Mouse (Mus musculus): ENCODE data around the gene Zcchc24. TPM values are rescaled to one million over a fixed set of nuclear protein-coding genes. Genes with fewer than 3 reads are reported as not detected.
"Not testable (repeated sequence)": the region's sequence is repeated elsewhere in the genome, so short reads cannot be mapped to it uniquely, and the experiment has no call there.

The Zcchc24 gene
- 19.5 and 25.5 TPM in 2 replicates for polyA plus RNA-seq (2015; fragmentation: Nextera tagmentation; extraction: Ambion mirVana)

DNA sequence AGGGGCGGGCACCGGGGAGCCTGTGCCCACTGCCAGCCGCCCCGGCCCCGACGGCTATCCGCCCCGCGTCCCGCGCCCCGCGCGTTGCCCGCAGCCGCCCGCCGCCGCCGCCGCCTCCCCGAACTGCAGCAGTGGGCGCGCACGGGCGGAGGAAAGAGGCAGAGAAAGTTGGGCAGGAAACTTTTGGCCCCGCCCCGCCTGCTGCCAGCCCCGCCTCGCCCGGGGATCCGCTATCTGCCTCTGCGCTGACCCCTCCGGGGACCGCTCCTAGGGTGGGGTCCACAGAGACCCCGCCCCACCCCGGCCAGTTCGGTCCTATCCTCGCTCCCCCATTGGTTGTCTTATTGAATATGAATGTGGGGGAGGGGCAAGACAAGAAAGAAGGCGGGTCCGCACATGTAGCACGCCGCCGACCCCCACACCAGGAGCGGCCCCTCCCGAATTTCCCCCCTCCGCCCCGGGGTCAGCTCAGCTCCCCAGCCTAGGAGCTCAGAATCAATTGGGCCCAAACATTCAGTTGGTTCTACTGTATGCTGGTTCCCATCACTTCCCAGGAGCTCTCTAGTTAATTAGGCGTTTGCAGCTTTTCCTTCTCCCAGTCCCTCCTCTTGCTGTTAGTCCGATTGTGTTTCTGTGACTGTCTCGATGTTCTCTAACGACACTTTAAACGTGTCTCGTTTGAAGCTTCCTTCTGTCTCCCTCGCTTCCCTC, at the start of gene Zcchc24:
TSS of gene Zcchc24 (minus strand) at position 125 of the 711 bp plus-strand sequence.
- 1% methylated on average over 51 of the region's 55 CpGs for WGBS
- peaks cover 45% of the 10 kb centered on the region for H3K4me1 ChIP-seq (ENCODE audit: control insufficient read depth, insufficient read depth, low read length)
- peak within 1 kb of the TSS; percentile 94 for H3K27ac ChIP-seq (ENCODE audit: low read length)
- no peaks in the 10 kb centered on the region for H3K27me3 ChIP-seq (ENCODE audit: control insufficient read depth, insufficient read depth, low read length)
- H3K36me3 ChIP-seq (ENCODE audit: control insufficient read depth, insufficient read depth) = no peaks in the 10 kb centered on the region
- peak within 1 kb of the TSS; percentile 95 for H3K4me2 ChIP-seq (ENCODE audit: low read depth, low read length)
- peak; percentile 93 for ATAC-seq (replicated peaks; ENCODE audit: extremely low read depth, insufficient read depth, low FRiP score)
- H3K9ac ChIP-seq (ENCODE audit: low read length) = peak within 1 kb of the TSS; percentile 96
- peak within 1 kb of the TSS; percentile 92 for H3K4me3 ChIP-seq (ENCODE audit: low read length)
- no peaks in the 10 kb centered on the region for H3K9me3 ChIP-seq (replicated peaks; ENCODE audit: control insufficient read depth, low read length)

DNA sequence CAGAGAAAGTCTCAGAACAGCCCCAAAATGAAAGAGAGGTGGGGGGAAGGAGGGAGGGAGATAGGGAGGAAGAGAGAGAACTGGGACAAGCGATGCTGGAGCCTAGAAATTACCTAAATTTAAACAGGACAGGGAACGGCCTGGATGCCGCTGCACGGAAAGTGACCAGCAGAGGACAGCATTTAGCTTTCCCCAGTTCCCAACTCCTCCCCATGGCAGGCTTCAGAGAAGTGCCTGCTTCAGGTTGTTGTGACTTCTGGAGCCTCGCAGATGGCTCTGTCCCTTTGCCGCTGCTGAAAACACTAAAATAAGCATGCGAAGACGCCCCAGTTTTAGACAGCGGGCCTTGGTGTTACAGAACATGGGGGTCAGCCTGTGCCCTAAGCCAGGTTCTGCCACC, 47.6 kb upstream of the Zcchc24 start:
- no peaks in the 10 kb centered on the region for H3K9me3 ChIP-seq (replicated peaks; ENCODE audit: control insufficient read depth, low read length)
- WGBS = 5% methylated on average over 9 of the region's 9 CpGs
- H3K36me3 ChIP-seq (ENCODE audit: control insufficient read depth, insufficient read depth) = no peaks in the 10 kb centered on the region
- peaks cover 3% of the 10 kb centered on the region; the same call in 1 of the 2 replicates for H3K4me1 ChIP-seq (ENCODE audit: control insufficient read depth, insufficient read depth, low read length)
- no peak overlapping the region for H3K4me2 ChIP-seq (ENCODE audit: low read depth, low read length)
- no peaks in the 10 kb centered on the region for H3K27me3 ChIP-seq (ENCODE audit: control insufficient read depth, insufficient read depth, low read length)
- no peak overlapping the region for H3K4me3 ChIP-seq (ENCODE audit: low read length)
- H3K27ac ChIP-seq (ENCODE audit: low read length) = no peak overlapping the region
- peak; percentile 67; the same call in 1 of the 2 replicates for ATAC-seq (replicated peaks; ENCODE audit: extremely low read depth, insufficient read depth, low FRiP score)
- no peak overlapping the region for H3K9ac ChIP-seq (ENCODE audit: low read length)

DNA sequence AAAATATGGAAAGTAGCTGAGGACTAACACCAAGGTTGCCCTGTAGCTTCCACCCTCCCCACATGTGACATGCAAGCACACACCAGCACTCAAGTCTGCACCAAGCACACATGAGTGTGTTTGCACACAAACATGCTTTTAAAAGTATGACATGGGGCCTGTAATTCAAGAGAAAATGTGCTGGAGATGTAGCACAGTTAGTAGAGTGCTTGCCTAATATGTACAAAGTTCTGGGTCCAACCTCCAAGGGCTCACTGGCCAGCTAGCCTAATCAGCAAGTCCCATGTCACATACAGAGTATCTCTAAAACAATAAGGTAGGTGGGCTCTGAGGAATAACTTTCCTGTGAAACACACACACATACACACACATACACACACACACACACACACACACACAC, 45.3 kb upstream of the Zcchc24 start:
- H3K4me3 ChIP-seq (ENCODE audit: low read length) = no peak overlapping the region
- no peak overlapping the region for H3K27ac ChIP-seq (ENCODE audit: low read length)
- no peaks in the 10 kb centered on the region for H3K27me3 ChIP-seq (ENCODE audit: control insufficient read depth, insufficient read depth, low read length)
- H3K9ac ChIP-seq (ENCODE audit: low read length) = no peak overlapping the region
- H3K4me1 ChIP-seq (ENCODE audit: control insufficient read depth, insufficient read depth, low read length) = peaks cover 3% of the 10 kb centered on the region; the same call in 1 of the 2 replicates
- no peaks in the 10 kb centered on the region for H3K36me3 ChIP-seq (ENCODE audit: control insufficient read depth, insufficient read depth)
- ATAC-seq (replicated peaks; ENCODE audit: extremely low read depth, insufficient read depth, low FRiP score) = no peak
- no peak overlapping the region for H3K4me2 ChIP-seq (ENCODE audit: low read depth, low read length)
- no peaks in the 10 kb centered on the region for H3K9me3 ChIP-seq (replicated peaks; ENCODE audit: control insufficient read depth, low read length)

DNA sequence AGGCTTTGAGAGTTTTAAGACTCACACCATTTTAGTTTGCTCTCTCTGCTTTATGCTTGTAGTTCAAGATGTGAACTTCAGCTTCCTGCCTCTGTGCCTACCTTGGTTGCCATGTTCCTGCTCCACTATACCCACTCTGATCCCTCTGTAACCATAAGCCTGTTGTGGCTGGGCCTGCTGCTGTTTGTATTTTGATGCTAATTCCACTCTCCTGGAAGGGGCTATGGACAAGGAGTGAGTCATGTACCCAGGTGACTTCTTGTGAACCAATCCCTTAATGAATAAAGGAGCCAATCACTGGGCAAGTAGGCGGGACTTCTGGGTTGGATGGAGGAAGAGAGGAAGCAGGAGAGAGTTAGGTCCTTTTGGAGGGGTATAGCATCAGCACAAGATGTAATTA, 42.2 kb upstream of the Zcchc24 start:
- not testable (repeated sequence) for H3K27ac ChIP-seq (ENCODE audit: low read length); H3K4me1 ChIP-seq (ENCODE audit: control insufficient read depth, insufficient read depth, low read length); H3K9ac ChIP-seq (ENCODE audit: low read length); H3K9me3 ChIP-seq (replicated peaks; ENCODE audit: control insufficient read depth, low read length); H3K27me3 ChIP-seq (ENCODE audit: control insufficient read depth, insufficient read depth, low read length); H3K36me3 ChIP-seq (ENCODE audit: control insufficient read depth, insufficient read depth); ATAC-seq (replicated peaks; ENCODE audit: extremely low read depth, insufficient read depth, low FRiP score); H3K4me2 ChIP-seq (ENCODE audit: low read depth, low read length); H3K4me3 ChIP-seq (ENCODE audit: low read length)
- whole genome bisulfite sequencing = 84% methylated on average over 1 of the region's 1 CpGs

DNA sequence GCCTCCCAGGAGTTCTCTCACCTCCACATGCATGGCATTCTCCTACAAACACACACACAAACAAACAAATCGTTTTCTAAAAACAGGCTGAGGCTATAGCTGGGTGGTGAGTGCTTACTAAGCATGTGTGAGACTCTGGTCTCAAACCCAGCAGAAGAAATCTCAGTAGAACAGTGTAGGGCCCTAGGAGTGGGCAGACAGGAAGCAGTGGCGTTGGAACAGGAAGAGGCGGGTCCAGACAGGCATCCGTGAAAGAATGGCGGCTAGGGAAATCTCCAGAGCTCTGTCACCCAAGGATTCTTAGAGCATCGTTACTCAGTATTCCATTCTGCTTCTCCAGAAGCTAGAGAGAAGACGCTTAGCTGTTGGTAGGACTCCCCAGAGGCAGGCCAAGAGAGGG, 37.7 kb upstream of the Zcchc24 start:
- H3K9me3 ChIP-seq (replicated peaks; ENCODE audit: control insufficient read depth, low read length) = no peaks in the 10 kb centered on the region
- H3K4me3 ChIP-seq (ENCODE audit: low read length) = no peak overlapping the region
- H3K4me2 ChIP-seq (ENCODE audit: low read depth, low read length) = no peak overlapping the region
- no peaks in the 10 kb centered on the region for H3K27me3 ChIP-seq (ENCODE audit: control insufficient read depth, insufficient read depth, low read length)
- H3K36me3 ChIP-seq (ENCODE audit: control insufficient read depth, insufficient read depth) = no peaks in the 10 kb centered on the region
- H3K4me1 ChIP-seq (ENCODE audit: control insufficient read depth, insufficient read depth, low read length) = no peaks in the 10 kb centered on the region
- WGBS = 84% methylated on average over 7 of the region's 7 CpGs
- H3K9ac ChIP-seq (ENCODE audit: low read length) = no peak overlapping the region
- ATAC-seq (replicated peaks; ENCODE audit: extremely low read depth, insufficient read depth, low FRiP score) = no peak
- no peak overlapping the region for H3K27ac ChIP-seq (ENCODE audit: low read length)

DNA sequence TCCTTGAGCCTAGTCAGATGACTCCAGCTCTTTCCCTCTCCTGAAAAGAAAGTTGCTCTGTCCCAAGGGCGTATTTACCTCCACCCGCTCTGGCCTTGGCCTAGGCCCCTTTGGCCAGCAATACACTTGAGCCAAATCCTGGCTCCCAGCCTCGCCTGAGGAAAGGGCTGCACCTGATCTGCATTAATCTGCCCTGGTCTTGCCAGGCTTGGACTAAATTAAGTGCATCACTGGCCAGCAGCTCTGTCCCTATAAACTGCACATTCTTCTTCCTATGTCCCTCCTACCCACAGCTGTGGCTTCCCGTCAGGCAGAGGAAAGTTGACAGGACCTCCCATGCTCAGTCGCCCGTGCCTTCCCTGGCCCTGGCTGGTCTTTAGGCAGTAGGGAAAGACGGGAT, 37.0 kb upstream of the Zcchc24 start:
- Histone ChIP-seq H3K9me3 (replicated peaks; ENCODE audit: control insufficient read depth, low read length) (no peaks in the 10 kb centered on the region), H3K9ac (ENCODE audit: low read length) (0 out of 2 replicates have a peak overlapping the region, but pooled peaks have one; percentile 2), H3K4me1 (ENCODE audit: control insufficient read depth, insufficient read depth, low read length) (no peaks in the 10 kb centered on the region), H3K4me3 (ENCODE audit: low read length) (no peak overlapping the region), H3K4me2 (ENCODE audit: low read depth, low read length) (no peak overlapping the region), H3K27ac (ENCODE audit: low read length) (no peak overlapping the region), H3K27me3 (ENCODE audit: control insufficient read depth, insufficient read depth, low read length) (no peaks in the 10 kb centered on the region), H3K36me3 (ENCODE audit: control insufficient read depth, insufficient read depth) (no peaks in the 10 kb centered on the region)
- ATAC-seq (replicated peaks; ENCODE audit: extremely low read depth, insufficient read depth, low FRiP score) = no peak
- WGBS = 70% methylated on average over 7 of the region's 7 CpGs

DNA sequence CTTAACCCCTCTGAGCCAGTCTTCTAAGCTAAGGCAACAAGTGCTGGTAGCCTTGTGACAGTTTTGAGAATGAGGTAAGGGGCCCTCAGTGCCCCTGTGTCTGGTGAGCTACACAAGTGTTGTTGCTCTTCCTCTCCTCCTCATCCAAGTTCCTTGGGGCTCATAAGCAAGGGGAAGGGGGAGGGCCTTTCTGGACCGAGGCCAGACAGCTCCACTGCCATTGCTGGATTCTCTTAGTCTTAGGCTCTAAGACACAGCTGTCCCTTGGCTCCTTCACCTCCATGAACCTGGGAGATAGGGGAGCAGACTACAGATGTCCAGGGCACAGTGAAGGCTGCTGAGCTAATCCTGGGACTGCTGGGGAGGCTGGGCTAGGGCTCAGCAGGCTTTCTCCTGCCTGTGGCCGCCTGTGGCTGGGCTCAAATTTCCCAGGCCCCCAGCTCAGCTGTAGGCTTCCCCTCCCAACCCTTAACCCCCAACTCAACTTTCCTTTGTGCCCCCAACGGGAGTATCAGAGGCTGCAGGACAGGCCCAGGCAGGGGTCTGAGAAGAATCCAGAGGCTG, 34.5 kb upstream of the Zcchc24 start:
- H3K4me3 ChIP-seq (ENCODE audit: low read length) = no peak overlapping the region
- H3K36me3 ChIP-seq (ENCODE audit: control insufficient read depth, insufficient read depth) = no peaks in the 10 kb centered on the region
- no peak overlapping the region for H3K9ac ChIP-seq (ENCODE audit: low read length)
- ATAC-seq (replicated peaks; ENCODE audit: extremely low read depth, insufficient read depth, low FRiP score) = no peak
- H3K27ac ChIP-seq (ENCODE audit: low read length) = no peak overlapping the region
- peaks cover 3% of the 10 kb centered on the region; the same call in 1 of the 2 replicates for H3K4me1 ChIP-seq (ENCODE audit: control insufficient read depth, insufficient read depth, low read length)
- no peaks in the 10 kb centered on the region for H3K27me3 ChIP-seq (ENCODE audit: control insufficient read depth, insufficient read depth, low read length)
- H3K4me2 ChIP-seq (ENCODE audit: low read depth, low read length) = no peak overlapping the region
- H3K9me3 ChIP-seq (replicated peaks; ENCODE audit: control insufficient read depth, low read length) = no peaks in the 10 kb centered on the region
- 46% methylated on average over 3 of the region's 3 CpGs for WGBS

DNA sequence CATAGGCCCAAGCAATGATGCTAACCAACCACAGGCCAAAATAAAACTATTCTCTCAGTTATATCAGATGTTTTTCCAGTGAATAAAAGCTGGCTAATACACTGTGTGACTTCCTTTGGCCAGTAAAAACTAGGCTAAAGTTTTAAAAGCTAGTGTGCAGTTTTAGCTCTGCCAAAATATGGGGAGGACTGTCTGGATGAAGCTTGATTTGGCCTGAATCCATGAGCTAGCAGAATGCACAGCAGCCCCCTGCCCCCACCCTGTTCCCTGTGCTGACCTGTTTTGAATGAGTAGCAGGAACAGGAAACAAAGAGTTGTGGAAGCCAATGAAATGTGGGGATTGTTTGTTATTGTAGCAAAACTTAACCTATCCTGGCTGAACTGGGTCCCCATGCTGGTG, 33.7 kb upstream of the Zcchc24 start:
- no peak for ATAC-seq (replicated peaks; ENCODE audit: extremely low read depth, insufficient read depth, low FRiP score)
- no peaks in the 10 kb centered on the region for H3K36me3 ChIP-seq (ENCODE audit: control insufficient read depth, insufficient read depth)
- H3K4me2 ChIP-seq (ENCODE audit: low read depth, low read length) = no peak overlapping the region
- no peak overlapping the region for H3K4me3 ChIP-seq (ENCODE audit: low read length)
- H3K27me3 ChIP-seq (ENCODE audit: control insufficient read depth, insufficient read depth, low read length) = no peaks in the 10 kb centered on the region
- no peaks in the 10 kb centered on the region for H3K9me3 ChIP-seq (replicated peaks; ENCODE audit: control insufficient read depth, low read length)
- peaks cover 3% of the 10 kb centered on the region; the same call in 1 of the 2 replicates for H3K4me1 ChIP-seq (ENCODE audit: control insufficient read depth, insufficient read depth, low read length)
- H3K9ac ChIP-seq (ENCODE audit: low read length) = no peak overlapping the region
- peak overlapping the region; percentile 30 for H3K27ac ChIP-seq (ENCODE audit: low read length)

DNA sequence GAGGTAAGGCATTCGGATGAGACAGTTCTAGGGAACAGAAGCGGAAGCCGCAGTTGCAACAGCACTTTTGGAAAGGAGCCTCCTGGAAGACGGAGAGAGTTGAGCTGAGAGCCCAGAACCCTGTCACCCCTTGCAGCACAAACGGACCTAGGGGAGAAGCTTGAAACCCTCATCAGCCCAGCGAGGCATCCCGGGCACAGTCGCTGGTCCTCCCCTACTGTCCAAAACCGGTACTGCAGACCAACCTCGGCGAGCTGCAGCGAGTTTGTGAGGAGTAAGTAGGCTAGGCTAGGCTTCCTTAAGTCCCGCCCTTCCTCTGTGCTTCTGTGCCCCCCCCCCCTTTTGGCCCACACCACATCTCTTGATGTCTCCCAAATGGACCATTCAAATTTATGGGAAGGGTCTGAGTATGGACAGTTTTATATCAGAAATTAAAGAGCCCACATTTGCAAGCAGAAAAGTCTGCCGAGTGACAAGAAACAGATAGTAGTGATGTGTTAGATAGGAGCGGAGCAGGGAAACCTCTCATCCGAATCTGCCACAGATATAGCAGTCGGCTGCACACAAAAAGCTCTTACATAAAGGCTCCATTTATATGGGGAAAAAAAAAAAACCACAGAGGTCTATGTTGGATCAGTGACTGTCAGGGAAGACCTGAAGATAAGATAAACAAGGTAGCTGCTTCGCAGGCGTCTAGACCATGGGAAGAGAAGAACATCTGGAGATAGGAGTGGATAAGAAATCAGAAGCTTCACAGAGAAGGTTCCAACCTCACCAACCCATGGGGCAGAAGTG, 31.5 kb upstream of the Zcchc24 start:
- H3K27me3 ChIP-seq (ENCODE audit: control insufficient read depth, insufficient read depth, low read length) = no peaks in the 10 kb centered on the region
- no peaks in the 10 kb centered on the region for H3K9me3 ChIP-seq (replicated peaks; ENCODE audit: control insufficient read depth, low read length)
- WGBS = 14% methylated on average over 19 of the region's 19 CpGs
- peaks cover 3% of the 10 kb centered on the region; the same call in 1 of the 2 replicates for H3K4me1 ChIP-seq (ENCODE audit: control insufficient read depth, insufficient read depth, low read length)
- H3K4me2 ChIP-seq (ENCODE audit: low read depth, low read length) = no peak overlapping the region; the same call in 1 of the 2 replicates
- H3K9ac ChIP-seq (ENCODE audit: low read length) = 0 out of 2 replicates have a peak overlapping the region, but pooled peaks have one; percentile 22
- H3K4me3 ChIP-seq (ENCODE audit: low read length) = no peak overlapping the region; the same call in 1 of the 2 replicates
- no peaks in the 10 kb centered on the region for H3K36me3 ChIP-seq (ENCODE audit: control insufficient read depth, insufficient read depth)
- ATAC-seq (replicated peaks; ENCODE audit: extremely low read depth, insufficient read depth, low FRiP score) = peak; percentile 46
- no peak overlapping the region for H3K27ac ChIP-seq (ENCODE audit: low read length)
